Mouse (Mus musculus): Measurements from ENCODE around the gene Olfr157. TPM values are rescaled to one million over a fixed set of nuclear protein-coding genes. Genes with fewer than 3 reads are reported as not detected.
"Not testable (repeated sequence)": the region's sequence is repeated elsewhere in the genome, so short reads cannot be mapped to it uniquely, and the experiment has no call there.

Olfr157 gene
- polyA plus RNA-seq, 1 experiment from 2014 or later: not detected

- H3K4me1 ChIP-seq: peaks cover 10% of the 10 kb centered on the region
- no peak overlapping the region for H3K27ac ChIP-seq (replicated peaks)
- 70% methylated on average over 10 of the region's 10 CpGs for WGBS
- no peak for ATAC-seq (ENCODE audit: extremely low read depth, insufficient number of reproducible peaks, low FRiP score, low TSS enrichment)
- no peak overlapping the region for H3K4me2 ChIP-seq
- no peaks in the 10 kb centered on the region for H3K27me3 ChIP-seq (replicated peaks)
- H3K4me3 ChIP-seq: no peak overlapping the region
- H3K9ac ChIP-seq: no peak overlapping the region
- no peaks in the 10 kb centered on the region for H3K36me3 ChIP-seq
- H3K9me3 ChIP-seq: no peaks in the 10 kb centered on the region
Observed at GRCm38 (mm10) chr4:43859886-43860285, 19.9 kb upstream of the Olfr157 start.

GRCm38 (mm10) chr4:43854101-43854500 is 14.1 kb upstream of the Olfr157 start:
- H3K4me1 ChIP-seq: peaks cover 3% of the 10 kb centered on the region; the same call in 1 of the 2 replicates
- H3K4me3 ChIP-seq: no peak overlapping the region
- no peaks in the 10 kb centered on the region for H3K36me3 ChIP-seq
- 0 out of 2 replicates have a peak, but pooled peaks cover 2% of the 10 kb centered on the region for H3K27me3 ChIP-seq (replicated peaks)
- H3K9me3 ChIP-seq: no peaks in the 10 kb centered on the region
- 58% methylated on average over 8 of the region's 8 CpGs for WGBS
- H3K27ac ChIP-seq (replicated peaks): no peak overlapping the region
- no peak overlapping the region for H3K4me2 ChIP-seq
- H3K9ac ChIP-seq: no peak overlapping the region
- no peak for ATAC-seq (ENCODE audit: extremely low read depth, insufficient number of reproducible peaks, low FRiP score, low TSS enrichment)

- WGBS: 75% methylated on average over 6 of the region's 6 CpGs
- ATAC-seq (ENCODE audit: extremely low read depth, insufficient number of reproducible peaks, low FRiP score, low TSS enrichment): no peak
Observed at GRCm38 (mm10) chr4:43851265-43851664, 11.3 kb upstream of the Olfr157 start, which contains the start of gene Olfr155. Gene Olfr155, plus strand, starts transcription at chr4:43851565.

GRCm38 (mm10) chr4:43838326-43838725 is 1.7 kb downstream of the Olfr157 start:
- H3K9ac ChIP-seq: no peak overlapping the region
- peaks cover 11% of the 10 kb centered on the region for H3K4me1 ChIP-seq
- no peaks in the 10 kb centered on the region for H3K27me3 ChIP-seq (replicated peaks)
- no peak overlapping the region for H3K27ac ChIP-seq (replicated peaks)
- no peak for ATAC-seq (ENCODE audit: extremely low read depth, insufficient number of reproducible peaks, low FRiP score, low TSS enrichment)
- 76% methylated on average over 3 of the region's 3 CpGs for WGBS
- no peaks in the 10 kb centered on the region for H3K36me3 ChIP-seq
- no peaks in the 10 kb centered on the region; the same call in 1 of the 2 replicates for H3K9me3 ChIP-seq
- no peak overlapping the region for H3K4me2 ChIP-seq
- H3K4me3 ChIP-seq: no peak overlapping the region

More at GRCm38 (mm10) chr4:43851265-43851664, 11.3 kb upstream of the Olfr157 start, which contains the start of gene Olfr155:
- Histone ChIP-seq H3K4me2 (no peak within 1 kb of the TSS), H3K4me3 (no peak within 1 kb of the TSS), H3K4me1 (peaks cover 3% of the 10 kb centered on the region; the same call in 1 of the 2 replicates), H3K27me3 (replicated peaks) (peaks cover 2% of the 10 kb centered on the region; the same call in 1 of the 2 replicates), H3K27ac (replicated peaks) (no peak within 1 kb of the TSS), H3K9me3 (no peaks in the 10 kb centered on the region), H3K9ac (no peak within 1 kb of the TSS), H3K36me3 (no peaks in the 10 kb centered on the region)

GRCm38 (mm10) chr4:43834749-43835148 is 5.3 kb downstream of the Olfr157 start:
- H3K4me3 ChIP-seq: no peak overlapping the region
- no peak for ATAC-seq (ENCODE audit: extremely low read depth, insufficient number of reproducible peaks, low FRiP score, low TSS enrichment)
- 33% methylated on average over 4 of the region's 4 CpGs for WGBS
- H3K9ac ChIP-seq: no peak overlapping the region
- no peak overlapping the region for H3K27ac ChIP-seq (replicated peaks)
- no peak overlapping the region for H3K4me2 ChIP-seq
- H3K9me3 ChIP-seq: no peaks in the 10 kb centered on the region
- H3K36me3 ChIP-seq: no peaks in the 10 kb centered on the region
- H3K27me3 ChIP-seq (replicated peaks): no peaks in the 10 kb centered on the region
- H3K4me1 ChIP-seq: peaks cover 11% of the 10 kb centered on the region

- H3K27me3 ChIP-seq (replicated peaks): no peaks in the 10 kb centered on the region
- H3K9ac ChIP-seq: no peak overlapping the region
- no peak for ATAC-seq (ENCODE audit: extremely low read depth, insufficient number of reproducible peaks, low FRiP score, low TSS enrichment)
- no peak overlapping the region for H3K4me3 ChIP-seq
- 65% methylated on average over 5 of the region's 5 CpGs for WGBS
- H3K4me2 ChIP-seq: no peak overlapping the region
- no peak overlapping the region for H3K27ac ChIP-seq (replicated peaks)
- peaks cover 11% of the 10 kb centered on the region for H3K4me1 ChIP-seq
- no peaks in the 10 kb centered on the region for H3K36me3 ChIP-seq
- no peaks in the 10 kb centered on the region for H3K9me3 ChIP-seq
Observed at GRCm38 (mm10) chr4:43833752-43834151, 6.2 kb downstream of the Olfr157 start.

- ATAC-seq (ENCODE audit: extremely low read depth, insufficient number of reproducible peaks, low FRiP score, low TSS enrichment): no peak
- H3K27ac ChIP-seq (replicated peaks): no peak overlapping the region
- no peaks in the 10 kb centered on the region for H3K9me3 ChIP-seq
- peaks cover 2% of the 10 kb centered on the region for H3K4me1 ChIP-seq
- no peak overlapping the region for H3K9ac ChIP-seq
- 60% methylated on average over 5 of the region's 5 CpGs for WGBS
- no peak overlapping the region for H3K4me3 ChIP-seq
- H3K4me2 ChIP-seq: no peak overlapping the region
- H3K36me3 ChIP-seq: no peaks in the 10 kb centered on the region
- peaks cover 5% of the 10 kb centered on the region; the same call in 1 of the 2 replicates for H3K27me3 ChIP-seq (replicated peaks)
Observed at GRCm38 (mm10) chr4:43832031-43832430, 8.0 kb downstream of the Olfr157 start.

- Histone ChIP-seq H3K4me3 (no peak overlapping the region), H3K4me1 (no peaks in the 10 kb centered on the region), H3K4me2 (no peak overlapping the region), H3K9me3 (no peaks in the 10 kb centered on the region), H3K27me3 (replicated peaks) (peaks cover 5% of the 10 kb centered on the region; the same call in 1 of the 2 replicates), H3K27ac (replicated peaks) (no peak overlapping the region), H3K9ac (no peak overlapping the region), H3K36me3 (no peaks in the 10 kb centered on the region)
- 86% methylated on average over 4 of the region's 4 CpGs for WGBS
- ATAC-seq (ENCODE audit: extremely low read depth, insufficient number of reproducible peaks, low FRiP score, low TSS enrichment): no peak
Observed at GRCm38 (mm10) chr4:43828806-43829205, 11.2 kb downstream of the Olfr157 start.

GRCm38 (mm10) chr4:43823845-43824337 is 16.1 kb downstream of the Olfr157 start, which contains the start of gene Olfr156:
Gene Olfr156, minus strand, starts transcription at chr4:43823895.
- no peak within 1 kb of the TSS for H3K4me2 ChIP-seq
- no peak within 1 kb of the TSS for H3K9ac ChIP-seq
- ATAC-seq (ENCODE audit: extremely low read depth, insufficient number of reproducible peaks, low FRiP score, low TSS enrichment): no peak
- peaks cover 12% of the 10 kb centered on the region for H3K27me3 ChIP-seq (replicated peaks)
- H3K27ac ChIP-seq (replicated peaks): no peak within 1 kb of the TSS
- no peaks in the 10 kb centered on the region for H3K9me3 ChIP-seq
- no peaks in the 10 kb centered on the region for H3K36me3 ChIP-seq
- H3K4me1 ChIP-seq: no peaks in the 10 kb centered on the region
- 7% methylated on average over 7 of the region's 7 CpGs for WGBS
- no peak within 1 kb of the TSS for H3K4me3 ChIP-seq

GRCm38 (mm10) chr4:43822896-43823550 is 17.0 kb downstream of the Olfr157 start:
- no peak overlapping the region for H3K9ac ChIP-seq
- WGBS: 54% methylated on average over 13 of the region's 13 CpGs
- no peak for ATAC-seq (ENCODE audit: extremely low read depth, insufficient number of reproducible peaks, low FRiP score, low TSS enrichment)

GRCm38 (mm10) chr4:43798936-43799335 is 41.1 kb downstream of the Olfr157 start:
- H3K9ac ChIP-seq: no peak overlapping the region
- no peak overlapping the region for H3K4me2 ChIP-seq
- no peak overlapping the region for H3K4me3 ChIP-seq
- ATAC-seq (ENCODE audit: extremely low read depth, insufficient number of reproducible peaks, low FRiP score, low TSS enrichment): no peak
- peaks cover 6% of the 10 kb centered on the region; the same call in 1 of the 2 replicates for H3K9me3 ChIP-seq
- no peak overlapping the region for H3K27ac ChIP-seq (replicated peaks)
- 65% methylated on average over 7 of the region's 7 CpGs for WGBS
- H3K4me1 ChIP-seq: no peaks in the 10 kb centered on the region
- no peaks in the 10 kb centered on the region for H3K27me3 ChIP-seq (replicated peaks)
- H3K36me3 ChIP-seq: no peaks in the 10 kb centered on the region

More at GRCm38 (mm10) chr4:43822896-43823550, 17.0 kb downstream of the Olfr157 start:
- H3K4me2 ChIP-seq: no peak overlapping the region
- peaks cover 12% of the 10 kb centered on the region for H3K27me3 ChIP-seq (replicated peaks)
- H3K36me3 ChIP-seq: no peaks in the 10 kb centered on the region
- no peaks in the 10 kb centered on the region for H3K9me3 ChIP-seq
- H3K4me1 ChIP-seq: no peaks in the 10 kb centered on the region
- H3K4me3 ChIP-seq: no peak overlapping the region
- H3K27ac ChIP-seq (replicated peaks): no peak overlapping the region

- ATAC-seq (ENCODE audit: extremely low read depth, insufficient number of reproducible peaks, low FRiP score, low TSS enrichment); H3K9me3 ChIP-seq; H3K9ac ChIP-seq; H3K27ac ChIP-seq (replicated peaks); H3K27me3 ChIP-seq (replicated peaks); H3K4me1 ChIP-seq; H3K4me2 ChIP-seq; H3K36me3 ChIP-seq; H3K4me3 ChIP-seq: not testable (repeated sequence)
- 76% methylated on average over 5 of the region's 5 CpGs for WGBS
Observed at GRCm38 (mm10) chr4:43795844-43796243, 44.2 kb downstream of the Olfr157 start.

Data from heart, embryonic 13.5 days (tissue).